Mouse (Mus musculus): ENCODE data around the gene Rho. TPM values are rescaled to one million over a fixed set of nuclear protein-coding genes. Genes with fewer than 3 reads are reported as not detected.

Gene Rho
- total RNA-seq (2023), result not detected

DNA sequence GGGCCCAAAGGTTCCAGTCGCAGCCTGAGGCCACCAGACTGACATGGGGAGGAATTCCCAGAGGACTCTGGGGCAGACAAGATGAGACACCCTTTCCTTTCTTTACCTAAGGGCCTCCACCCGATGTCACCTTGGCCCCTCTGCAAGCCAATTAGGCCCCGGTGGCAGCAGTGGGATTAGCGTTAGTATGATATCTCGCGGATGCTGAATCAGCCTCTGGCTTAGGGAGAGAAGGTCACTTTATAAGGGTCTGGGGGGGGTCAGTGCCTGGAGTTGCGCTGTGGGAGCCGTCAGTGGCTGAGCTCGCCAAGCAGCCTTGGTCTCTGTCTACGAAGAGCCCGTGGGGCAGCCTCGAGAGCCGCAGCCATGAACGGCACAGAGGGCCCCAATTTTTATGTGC, at the start of gene Rho:
Rho (plus strand) TSS at position 110 of the 400 bp plus-strand sequence.

DNA sequence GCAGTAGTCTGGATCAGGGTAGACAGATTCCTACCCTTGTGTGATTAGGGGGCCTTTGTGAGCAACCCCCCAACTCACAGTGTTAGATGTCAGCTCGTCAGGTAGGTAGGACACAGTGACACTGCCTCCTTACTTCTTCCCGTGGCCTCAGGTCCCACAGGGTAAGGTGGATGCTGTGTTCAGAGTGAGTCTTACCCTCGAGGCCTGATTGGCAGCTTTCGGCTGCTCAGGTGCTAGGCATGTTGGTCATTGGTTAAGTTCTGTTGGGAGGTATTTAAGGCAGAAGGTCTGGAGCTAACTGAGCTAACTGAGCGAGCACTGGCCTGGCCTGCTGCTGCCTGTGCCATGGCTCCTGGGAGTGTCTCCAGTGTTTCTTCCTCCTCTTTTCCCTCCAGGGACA, 13.1 kb downstream of the Rho start, which contains the start of gene H1foo:
H1foo (plus strand) TSS at position 301 of the 400 bp plus-strand sequence.

Other genes starting within 250 kb of the Rho start
- gene Tmem40, start 169.3 kb upstream of the Rho start, total RNA-seq (2023), result under 1 TPM in 1 of 2 experiments, not detected in 1; 0.44 TPM
- gene Cand2, start 157.2 kb upstream of the Rho start, total RNA-seq (2023), result 1 to 10 TPM; 6.5 to 8.5 TPM
- 1,000 to 10,000 TPM; 3,185 to 3,320 TPM for gene Rpl32, start 123.0 kb upstream of the Rho start, total RNA-seq (2023)
- gene Efcab12, start 93.3 kb upstream of the Rho start, total RNA-seq (2023), result 1 to 10 TPM in 1 of 2 experiments, under 1 TPM in 1; 0.99 to 1.2 TPM
- gene Mbd4, start 78.4 kb upstream of the Rho start, total RNA-seq (2023), result 1 to 10 TPM; 7.9 to 8.5 TPM
- gene Ift122, start 78.3 kb upstream of the Rho start, total RNA-seq (2023), result 1 to 10 TPM; 3.0 to 3.3 TPM
- not detected for gene H1foo, start 13.2 kb downstream of the Rho start, total RNA-seq (2023)
- gene Plxnd1, start 63.3 kb downstream of the Rho start, total RNA-seq (2023), result 10 to 100 TPM; 23.1 to 27.1 TPM

All from T-cell, adult 66 days (primary cell).